Mouse (Mus musculus) thymus, adult 2 months (tissue): Measurements from ENCODE around the gene Taf1d.

Experiments used
- CTCF ChIP-seq: fragments of 200-500 bp; IDR thresholded peaks from 2 replicates; pipeline ENCODE4 v1.5.1; 2012; ENCODE audit warnings: mild to moderate bottlenecking, control low read depth, low read length, moderate library complexity, borderline replicate concordance; ENCODE audit not compliant: control insufficient read depth, poor library complexity, insufficient read depth; ENCODE audit errors: extremely low read depth
- POLR2A ChIP-seq: fragments of 200-500 bp; IDR thresholded peaks from 2 replicates; pipeline ENCODE4 v1.6.1; 2012; ENCODE audit warnings: mild to moderate bottlenecking, low read length, control low read depth, moderate library complexity; ENCODE audit not compliant: control insufficient read depth, poor library complexity, insufficient read depth; ENCODE audit errors: extremely low read depth

DNA sequence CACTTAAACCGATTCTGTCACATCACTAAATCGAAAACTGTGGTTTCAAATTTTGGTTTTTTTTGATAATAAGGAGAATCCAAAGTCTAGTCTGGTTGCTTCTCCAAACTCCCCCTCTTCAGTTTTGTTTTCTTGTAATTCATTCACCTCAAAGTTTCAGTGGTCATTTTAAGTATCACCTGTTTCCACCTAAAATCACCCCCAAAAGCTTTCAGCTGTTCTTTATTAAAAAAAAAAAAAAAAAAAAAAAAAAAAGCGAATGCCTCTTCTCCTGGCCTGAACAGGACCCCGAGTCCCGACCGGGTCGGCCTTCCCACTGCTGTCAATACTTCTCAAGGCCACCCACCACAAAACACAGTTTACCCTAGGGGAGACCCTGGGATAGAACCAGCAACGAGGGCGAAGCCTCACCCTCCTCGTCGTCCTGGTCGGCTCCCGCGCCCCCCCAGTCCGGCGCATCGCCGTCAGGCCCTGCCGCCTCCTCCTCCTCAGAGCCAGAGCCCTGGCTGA is 26.8 kb upstream of the Taf1d start:
- TF ChIP-seq CTCF (no peak), POLR2A (no peak)
